Mouse (Mus musculus) urinary bladder, postnatal 25 days (tissue): ENCODE data around the gene 1500009C09Rik.
A peak's percentile ranks its signal among the peaks of the same experiment; 100 is the strongest.
"Not testable (repeated sequence)": the region's sequence is repeated elsewhere in the genome, so short reads cannot be mapped to it uniquely, and the experiment has no call there.

Experiments used
- DNase-seq: peaks from one replicate; pipeline ENCODE4 v3.0.0; 2022; ENCODE audit warnings: low spot score

1500009C09Rik gene

GRCm38 (mm10) chr15:82218778-82219666 lies 33.2 kb upstream of the 1500009C09Rik start:
- DNase-seq = no peak

GRCm38 (mm10) chr15:82220003-82220675 lies 32.1 kb upstream of the 1500009C09Rik start:
- no peak for DNase-seq

GRCm38 (mm10) chr15:82221104-82221860 lies 30.9 kb upstream of the 1500009C09Rik start:
- no peak for DNase-seq

- no peak for DNase-seq
Observed at GRCm38 (mm10) chr15:82223251-82223650, 28.9 kb upstream of the 1500009C09Rik start.

- DNase-seq = no peak
Observed at GRCm38 (mm10) chr15:82223657-82224601, 28.3 kb upstream of the 1500009C09Rik start, which contains the start of gene Tnfrsf13c. Tnfrsf13c (minus strand) TSS chr15:82224369.

- DNase-seq = no peak
Observed at GRCm38 (mm10) chr15:82224602-82225215, 27.5 kb upstream of the 1500009C09Rik start.

- no peak for DNase-seq
Observed at GRCm38 (mm10) chr15:82225769-82226168, 26.4 kb upstream of the 1500009C09Rik start.

GRCm38 (mm10) chr15:82229542-82230045 lies 22.6 kb upstream of the 1500009C09Rik start:
- DNase-seq = no peak

- DNase-seq = no peak
Observed at GRCm38 (mm10) chr15:82230098-82230611, 22.0 kb upstream of the 1500009C09Rik start.

- no peak for DNase-seq
Observed at GRCm38 (mm10) chr15:82231100-82231499, 21.1 kb upstream of the 1500009C09Rik start.

GRCm38 (mm10) chr15:82231591-82232378 lies 20.4 kb upstream of the 1500009C09Rik start:
- DNase-seq = no peak

- no peak for DNase-seq
Observed at GRCm38 (mm10) chr15:82232651-82233050, 19.5 kb upstream of the 1500009C09Rik start.

- no peak for DNase-seq
Observed at GRCm38 (mm10) chr15:82235661-82236060, 16.5 kb upstream of the 1500009C09Rik start.

- peak; percentile 80 for DNase-seq
Observed at GRCm38 (mm10) chr15:82236565-82236964, 15.6 kb upstream of the 1500009C09Rik start.

GRCm38 (mm10) chr15:82243311-82243710 lies 8.9 kb upstream of the 1500009C09Rik start:
- DNase-seq = no peak

- no peak for DNase-seq
Observed at GRCm38 (mm10) chr15:82243742-82244114, 8.5 kb upstream of the 1500009C09Rik start.

GRCm38 (mm10) chr15:82244115-82244804 lies 7.9 kb upstream of the 1500009C09Rik start, which contains the start of gene Cenpm:
Cenpm (minus strand) TSS chr15:82244748.
- DNase-seq = peak; percentile 90

GRCm38 (mm10) chr15:82244805-82245161 lies 7.4 kb upstream of the 1500009C09Rik start:
- DNase-seq = not testable (repeated sequence)
